Mouse (Mus musculus) brain, embryonic 14.5 days (tissue): ENCODE results near the gene Tspan5.

Experiments used
- CTCF ChIP-seq: fragments of 200-500 bp; IDR thresholded peaks from 2 replicates; pipeline ENCODE4 v1.5.1; 2012; ENCODE audit warnings: inconsistent platforms, mild to moderate bottlenecking, moderate library complexity, borderline replicate concordance; ENCODE audit not compliant: insufficient read depth, insufficient read length; ENCODE audit errors: extremely low read depth
- POLR2A ChIP-seq: fragments of 200-500 bp; IDR thresholded peaks from 2 replicates; pipeline ENCODE4 v1.6.1; 2012; ENCODE audit warnings: mild to moderate bottlenecking, inconsistent platforms, borderline replicate concordance; ENCODE audit not compliant: poor library complexity, insufficient read depth, insufficient read length, severe bottlenecking; ENCODE audit errors: extremely low read depth

GRCm38 (mm10) chr3:138774607-138774943 is 32.6 kb downstream of the Tspan5 start:
- no peak for TF ChIP-seq CTCF
- TF ChIP-seq POLR2A = no peak
